Mouse (Mus musculus): ENCODE measurements around the gene Sept6. TPM values are rescaled to one million over a fixed set of nuclear protein-coding genes. Genes with fewer than 3 reads are reported as not detected.

The Sept6 gene
- total RNA-seq, 2 experiments from 2014 or later = 50.4 to 51.9 TPM

DNA sequence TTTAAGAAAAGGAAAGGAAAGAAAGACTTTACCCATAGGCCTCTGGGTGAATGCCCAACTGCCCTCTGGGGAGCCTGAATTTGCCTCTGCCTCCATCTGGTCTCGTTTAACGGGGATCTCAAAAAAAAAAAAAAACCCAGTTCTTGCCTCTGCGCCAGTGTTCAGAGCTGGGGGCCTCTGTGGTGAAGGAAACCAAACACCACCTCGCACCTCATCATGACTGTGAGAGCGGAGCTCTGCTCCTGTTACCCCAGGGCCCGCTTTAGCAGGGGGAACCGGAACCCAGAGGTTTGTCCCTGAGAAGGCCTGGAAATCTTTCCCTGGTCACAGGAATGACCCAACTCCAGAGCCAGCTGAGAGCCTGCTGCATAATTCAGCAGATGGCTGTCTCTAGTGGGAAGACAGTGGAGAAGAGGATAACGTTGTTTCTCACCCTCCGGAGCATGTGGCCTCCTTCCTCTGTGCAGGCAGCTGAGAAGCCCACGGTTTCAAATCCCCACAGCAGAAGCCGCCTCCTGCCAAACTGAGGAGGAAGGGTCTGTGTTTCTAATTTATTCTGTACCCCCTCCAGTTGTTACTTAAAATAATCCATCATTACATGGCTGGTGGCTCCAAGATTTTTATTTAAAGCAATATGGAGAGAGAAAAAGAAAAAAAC is 7.8 kb downstream of the Sept6 start:
- Histone ChIP-seq H3K27ac (peak overlapping the region; percentile 48; the same call in 1 of the 2 replicates), H3K4me3 (no peak overlapping the region)
- TF ChIP-seq CTCF (conservative IDR thresholded peaks at IDR 0.05) = no peak
- DNase-seq (ENCODE audit: low spot score in 2 of 2) = no peak

DNA sequence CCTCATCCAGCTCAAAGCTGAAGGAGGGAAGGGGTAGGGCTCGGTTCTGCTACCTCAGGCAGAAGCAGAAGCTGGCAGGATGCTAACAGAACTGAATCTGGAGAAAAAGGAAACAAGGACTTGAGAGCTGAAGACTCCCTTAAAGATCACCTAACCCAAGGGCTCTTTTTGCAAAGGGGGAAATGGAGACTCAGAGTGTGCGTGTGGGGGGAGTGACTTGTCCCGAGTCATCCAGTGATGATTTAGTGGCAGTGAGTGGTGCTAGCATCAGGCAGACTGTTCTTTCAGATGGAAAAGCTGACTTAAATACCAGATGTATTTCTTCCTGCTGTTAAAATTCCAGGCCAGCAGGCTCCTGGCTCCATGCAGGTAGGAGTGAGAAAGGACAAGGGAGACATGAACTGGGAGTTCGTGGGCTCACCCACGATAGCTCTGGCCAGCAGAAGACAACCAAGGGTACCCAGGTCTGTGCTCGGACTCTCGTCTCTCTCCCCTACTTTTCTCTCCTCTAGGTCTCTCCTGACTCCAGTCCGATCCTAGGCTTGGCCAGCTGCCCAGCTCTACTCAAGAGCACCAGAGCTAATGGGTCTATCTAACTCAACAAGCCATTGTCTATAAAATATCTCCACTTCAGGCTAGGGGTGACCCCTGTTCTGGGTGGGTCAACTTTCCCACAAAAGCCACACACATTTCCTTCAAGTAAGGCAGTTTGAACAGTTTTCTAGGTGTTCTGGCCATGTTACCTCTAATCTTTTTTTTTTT is 8.5 kb downstream of the Sept6 start:
- no peak for DNase-seq (ENCODE audit: low spot score in 2 of 2)
- Histone ChIP-seq H3K4me3 (no peak overlapping the region), H3K27ac (peak overlapping the region; percentile 48; the same call in 1 of the 2 replicates)
- no peak for TF ChIP-seq CTCF (conservative IDR thresholded peaks at IDR 0.05)

DNA sequence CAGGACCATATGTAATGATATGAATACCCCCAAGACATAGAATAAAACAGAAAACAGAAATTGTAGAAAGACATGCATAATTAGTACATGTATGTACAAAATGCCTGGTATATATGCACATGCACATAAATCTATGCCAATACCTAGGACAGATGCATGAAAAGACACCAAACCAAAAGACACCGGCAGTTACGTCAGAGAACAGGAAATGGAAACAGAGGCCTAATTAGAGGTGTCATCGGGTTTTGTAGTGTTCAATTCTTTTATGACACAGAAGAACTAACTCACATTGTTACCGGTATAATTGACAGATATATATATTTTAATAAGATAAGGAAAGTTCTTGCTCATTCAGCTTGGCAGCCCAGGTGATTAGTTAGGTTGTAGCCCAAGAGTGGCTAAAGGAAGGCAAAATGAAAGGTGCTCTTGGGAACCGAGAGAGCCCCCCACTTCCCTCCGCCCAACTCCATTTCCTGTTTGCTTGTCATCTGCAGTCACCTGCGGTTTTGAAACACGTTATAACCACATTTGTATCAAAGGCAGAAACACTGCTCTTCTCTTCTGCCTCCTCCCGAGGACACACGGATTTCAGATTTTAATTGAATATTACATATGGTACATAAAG is 10.9 kb downstream of the Sept6 start:
- Histone ChIP-seq H3K4me3 (no peak overlapping the region), H3K27ac (no peak overlapping the region)
- DNase-seq (ENCODE audit: low spot score in 2 of 2) = no peak
- no peak for TF ChIP-seq CTCF (conservative IDR thresholded peaks at IDR 0.05)

DNA sequence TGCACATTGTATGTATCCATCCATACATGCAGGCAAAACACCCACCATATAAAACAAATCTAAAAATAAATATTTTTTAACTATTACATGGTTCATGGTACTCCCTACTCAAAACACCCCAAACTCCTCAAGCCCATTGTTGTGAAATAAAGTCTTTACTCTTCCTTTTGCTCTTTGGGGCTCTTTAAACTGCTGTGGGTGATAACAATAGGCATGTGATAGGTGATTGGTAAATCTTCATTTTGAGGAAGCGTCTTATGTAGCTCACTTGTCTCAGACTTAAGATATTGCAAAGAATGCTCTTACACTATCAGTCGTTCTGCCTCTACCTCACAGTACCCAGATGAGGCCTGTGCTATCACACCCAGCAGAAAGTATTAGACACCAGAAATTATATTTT is 13.7 kb downstream of the Sept6 start:
- no peak overlapping the region for H3K4me3 ChIP-seq
- no peak for DNase-seq (ENCODE audit: low spot score in 2 of 2)
- no peak for TF ChIP-seq CTCF (conservative IDR thresholded peaks at IDR 0.05)

DNA sequence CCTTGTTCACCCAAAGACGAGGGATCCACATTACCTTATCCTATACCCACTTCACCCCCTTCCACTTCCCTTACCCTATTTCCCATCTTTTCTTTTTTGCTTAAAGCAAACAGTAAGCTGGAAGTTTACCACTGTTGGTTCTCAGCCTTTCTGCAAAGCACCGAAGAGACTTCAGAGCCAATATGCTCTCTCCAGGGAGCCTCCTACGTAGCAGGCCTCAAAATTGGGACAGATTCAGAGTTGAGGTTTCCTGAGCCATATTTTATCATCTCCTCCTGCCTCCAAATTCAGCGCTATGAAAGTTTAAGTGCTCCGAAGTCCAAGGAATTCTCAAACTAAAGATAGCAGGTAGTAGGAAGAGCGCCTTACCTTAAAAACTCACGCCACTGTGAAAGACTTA is 14.6 kb downstream of the Sept6 start:
- no peak for TF ChIP-seq CTCF (conservative IDR thresholded peaks at IDR 0.05)
- H3K4me3 ChIP-seq = no peak overlapping the region
- peak; percentile 16 to 25 for DNase-seq (ENCODE audit: low spot score in 2 of 2)
- H3K27ac ChIP-seq = no peak overlapping the region

More for the DNA sequence above, 13.7 kb downstream of the Sept6 start:
- no peak overlapping the region for H3K27ac ChIP-seq

DNA sequence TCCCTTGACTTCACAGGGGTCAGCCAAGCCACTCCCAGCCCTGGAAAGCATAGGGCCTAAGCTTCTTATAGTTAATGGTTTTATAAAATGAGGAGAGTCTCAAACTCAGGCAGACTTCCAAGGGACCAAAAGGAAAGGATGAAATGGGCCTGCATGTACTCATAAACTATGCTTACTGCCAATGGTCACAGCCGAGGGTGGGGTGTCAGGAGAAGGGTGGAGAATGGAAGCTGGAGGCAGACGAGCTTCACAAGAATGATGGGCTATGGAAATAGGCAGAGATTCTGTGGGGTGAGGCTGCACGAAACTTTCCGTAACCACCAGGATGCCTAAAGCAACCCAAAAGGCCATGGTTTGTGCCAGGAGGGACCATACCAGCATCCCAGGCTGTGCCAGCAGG is 15.3 kb downstream of the Sept6 start:
- no peak overlapping the region for H3K27ac ChIP-seq

DNA sequence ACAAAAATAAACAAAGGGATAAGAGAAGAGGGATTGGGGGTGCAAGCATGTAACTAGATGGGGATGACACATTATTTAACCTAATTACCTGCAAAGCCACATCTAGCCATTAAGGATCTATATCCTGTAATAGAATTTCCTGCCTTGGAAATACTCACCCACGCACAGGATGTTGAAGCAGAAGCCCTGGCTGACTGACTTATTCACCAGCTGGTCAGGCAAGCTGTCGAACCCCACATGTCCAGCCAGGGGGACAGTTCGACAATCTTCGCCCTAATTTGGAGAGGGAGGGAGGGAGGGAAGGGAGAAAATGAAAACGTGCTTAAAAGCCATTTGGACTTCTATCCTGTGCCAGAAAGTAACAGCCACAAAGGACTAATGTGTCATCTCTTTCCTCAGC is 16.7 kb downstream of the Sept6 start:
- DNase-seq (ENCODE audit: low spot score in 2 of 2) = peak in 1 of 2 experiments; percentile 25
- no peak overlapping the region for H3K4me3 ChIP-seq
- no peak overlapping the region for H3K27ac ChIP-seq
- TF ChIP-seq CTCF (conservative IDR thresholded peaks at IDR 0.05) = no peak

More for the DNA sequence above, 15.3 kb downstream of the Sept6 start:
- no peak for TF ChIP-seq CTCF (conservative IDR thresholded peaks at IDR 0.05)
- no peak for DNase-seq (ENCODE audit: low spot score in 2 of 2)
- H3K4me3 ChIP-seq = no peak overlapping the region

DNA sequence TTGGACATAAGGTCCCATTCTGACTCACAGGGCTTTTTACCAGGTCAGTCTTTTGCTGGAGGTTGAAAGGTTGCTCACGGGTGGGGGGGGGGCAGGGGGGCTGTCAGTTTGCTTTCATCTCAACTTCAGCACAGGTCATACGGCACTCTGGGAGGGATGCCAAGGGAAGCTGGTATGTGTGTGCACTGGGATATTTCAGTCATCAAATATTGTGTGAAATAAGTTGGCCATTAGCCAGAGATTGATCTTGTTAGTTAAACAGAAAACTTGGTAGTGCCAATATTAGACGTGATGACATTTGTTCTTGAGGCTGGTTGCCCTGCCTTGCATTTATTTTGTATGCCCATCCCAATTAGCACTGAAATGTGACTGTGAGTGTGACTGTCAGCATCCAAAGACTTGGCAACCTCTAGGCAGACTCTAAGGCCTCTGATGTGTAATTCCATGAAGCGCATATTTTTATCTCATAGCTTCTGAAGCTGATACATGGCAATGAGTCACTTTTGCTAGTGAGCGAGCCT is 18.6 kb downstream of the Sept6 start:
- Histone ChIP-seq H3K4me3 (no peak overlapping the region), H3K27ac (no peak overlapping the region)
- no peak for DNase-seq (ENCODE audit: low spot score in 2 of 2)
- no peak for TF ChIP-seq CTCF (conservative IDR thresholded peaks at IDR 0.05)

DNA sequence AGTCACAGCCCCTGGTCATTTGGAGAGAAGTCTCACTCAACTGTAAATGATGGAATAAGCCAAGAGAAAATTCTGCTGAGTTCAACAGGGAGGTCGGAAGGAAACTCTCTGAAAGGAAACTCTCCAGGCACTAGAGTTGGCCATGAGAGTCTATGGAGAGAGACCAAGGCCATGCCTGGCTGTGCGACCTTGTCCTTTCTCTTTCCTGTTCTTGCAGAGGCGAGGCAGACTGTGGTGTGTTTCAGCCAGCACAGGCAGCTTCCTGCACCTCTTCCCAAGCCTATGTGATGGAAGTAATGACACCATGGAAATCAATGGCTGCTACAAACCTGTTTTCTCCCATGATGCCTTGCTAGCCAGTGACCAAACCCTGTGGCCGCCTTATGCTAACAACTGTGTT is 20.4 kb downstream of the Sept6 start:
- DNase-seq (ENCODE audit: low spot score in 2 of 2) = no peak
- no peak for TF ChIP-seq CTCF (conservative IDR thresholded peaks at IDR 0.05)
- no peak overlapping the region for H3K27ac ChIP-seq
- no peak overlapping the region for H3K4me3 ChIP-seq

DNA sequence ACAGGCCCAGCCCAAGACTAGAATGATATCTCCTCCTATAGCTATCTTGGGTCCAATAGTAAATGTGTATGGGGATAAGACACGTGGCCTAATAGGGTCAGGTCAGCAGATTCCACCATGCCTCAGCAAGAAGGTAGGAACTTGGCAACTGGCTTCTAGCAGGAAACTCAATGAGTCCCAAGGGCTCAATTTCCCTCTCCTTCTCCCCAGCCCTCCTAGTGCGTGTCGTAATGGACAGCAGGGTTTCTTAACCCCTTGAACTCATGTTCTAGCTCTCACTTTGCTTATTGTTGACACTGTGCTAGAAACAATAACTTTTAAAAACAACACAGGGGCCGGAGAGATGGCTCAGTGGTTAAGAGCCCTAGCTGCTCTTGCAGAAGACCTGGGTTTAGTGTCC is 22.1 kb downstream of the Sept6 start:
- no peak overlapping the region for H3K27ac ChIP-seq
- no peak for DNase-seq (ENCODE audit: low spot score in 2 of 2)
- TF ChIP-seq CTCF (conservative IDR thresholded peaks at IDR 0.05) = no peak
- H3K4me3 ChIP-seq = no peak overlapping the region

DNA sequence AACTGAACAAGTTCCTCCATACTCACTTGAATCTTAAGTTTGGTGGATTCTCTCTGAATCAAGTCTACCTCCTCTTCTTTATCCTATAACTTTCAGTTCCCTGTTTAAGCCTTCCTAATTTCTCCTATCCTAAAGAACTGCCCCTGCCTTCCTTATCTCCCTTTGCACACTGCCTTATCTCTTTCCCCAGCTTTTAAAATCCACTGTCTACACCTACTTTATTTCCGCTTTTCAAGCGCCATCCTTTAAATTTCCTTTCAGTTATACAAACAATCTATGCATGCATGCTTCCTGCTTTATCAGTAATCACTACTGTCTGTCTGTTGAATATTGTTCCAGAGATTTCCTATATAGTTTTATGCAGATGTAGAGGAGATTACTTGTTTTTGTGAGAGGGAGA is 34.9 kb downstream of the Sept6 start:
- Histone ChIP-seq H3K4me3 (no peak overlapping the region), H3K27ac (no peak overlapping the region)
- no peak for TF ChIP-seq CTCF (conservative IDR thresholded peaks at IDR 0.05)
- no peak for DNase-seq (ENCODE audit: low spot score in 2 of 2)

DNA sequence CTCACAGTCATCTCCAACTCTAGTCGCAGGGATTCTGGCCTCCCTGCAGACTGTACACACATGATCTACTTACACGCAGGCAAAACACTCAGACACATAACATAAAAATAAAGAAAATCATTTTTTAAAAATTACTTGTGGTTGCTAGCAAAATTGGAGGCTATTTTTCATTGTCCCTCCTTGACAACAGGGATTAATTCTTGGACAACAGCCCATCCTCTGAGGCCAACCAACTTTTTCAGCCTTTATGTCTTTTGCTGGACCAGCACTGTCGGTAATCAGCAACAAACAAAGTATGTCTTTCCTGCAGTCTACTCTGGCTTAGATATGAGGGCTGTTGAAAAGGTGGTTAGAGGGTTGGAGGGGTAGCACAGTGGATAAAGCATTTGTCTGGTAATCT is 50.5 kb downstream of the Sept6 start:
- no peak overlapping the region for H3K27ac ChIP-seq
- H3K4me3 ChIP-seq = no peak overlapping the region
- no peak for TF ChIP-seq CTCF (conservative IDR thresholded peaks at IDR 0.05)
- DNase-seq (ENCODE audit: low spot score in 2 of 2) = no peak

DNA sequence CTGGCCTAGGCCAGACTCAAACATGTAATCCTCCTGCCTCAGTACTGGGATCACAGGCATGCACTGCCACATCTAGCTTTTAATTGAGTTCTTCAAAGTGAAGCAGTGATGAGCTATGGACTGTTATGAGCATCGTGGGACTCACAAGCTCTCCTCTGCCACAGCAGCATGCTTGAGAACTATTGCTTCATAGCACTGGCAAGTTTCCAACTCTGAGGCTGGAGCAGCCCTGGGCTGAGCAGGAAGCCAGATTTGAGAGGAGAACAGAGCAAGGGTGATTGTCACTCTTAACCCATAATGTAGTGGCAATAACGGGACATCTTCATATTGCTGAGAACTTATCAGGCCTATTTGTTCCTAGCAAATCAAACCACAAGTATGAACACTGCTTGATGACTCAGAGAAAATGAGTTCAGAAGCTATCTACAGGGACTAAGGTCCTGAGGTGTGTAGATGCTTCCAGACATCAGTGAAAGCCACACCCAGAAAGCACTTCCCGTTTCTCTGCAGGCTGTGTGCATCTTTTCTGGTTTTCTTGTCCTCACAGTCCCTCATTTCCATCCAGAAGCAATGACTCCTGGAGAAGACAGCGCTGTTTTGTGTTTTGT is 51.7 kb downstream of the Sept6 start:
- TF ChIP-seq CTCF (conservative IDR thresholded peaks at IDR 0.05) = no peak
- Histone ChIP-seq H3K4me3 (no peak overlapping the region), H3K27ac (no peak overlapping the region)
- DNase-seq (ENCODE audit: low spot score in 2 of 2) = peak; percentile 21 to 22
